Mouse (Mus musculus) c-Kit-negative CD71-positive TER-119-positive erythroid progenitor cells, embryonic 14.5 days (primary cell): ENCODE results near the gene Rgs16.

ENCODE experiments used
- DNase-seq: peaks from one replicate; pipeline ENCODE4 v3.0.0-alpha.2; 2013; ENCODE audit warnings: low read depth, low spot score

Gene Rgs16

DNA sequence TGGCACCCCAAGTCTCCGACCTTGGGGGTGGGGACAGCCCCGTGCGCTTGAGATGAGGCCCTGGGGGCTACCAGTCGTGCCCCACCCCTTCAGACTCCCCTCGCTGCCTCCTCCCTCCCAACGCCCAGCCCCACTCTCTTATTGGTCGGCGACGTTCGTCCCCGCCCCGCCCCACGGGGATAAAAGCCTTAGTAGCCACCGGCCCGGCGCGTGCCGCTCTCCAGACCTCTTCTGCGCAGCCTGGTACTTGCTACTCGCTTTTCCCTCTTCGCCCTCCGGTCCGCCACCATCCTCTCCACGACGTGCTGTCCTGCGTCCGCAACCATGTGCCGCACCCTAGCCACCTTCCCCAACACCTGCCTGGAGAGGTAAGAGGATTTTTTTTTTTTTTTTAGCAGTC is at the start of gene Rgs16:
Gene Rgs16 (plus strand): TSS at position 205 of the 400 bp plus-strand sequence.
- DNase-seq: no peak

DNA sequence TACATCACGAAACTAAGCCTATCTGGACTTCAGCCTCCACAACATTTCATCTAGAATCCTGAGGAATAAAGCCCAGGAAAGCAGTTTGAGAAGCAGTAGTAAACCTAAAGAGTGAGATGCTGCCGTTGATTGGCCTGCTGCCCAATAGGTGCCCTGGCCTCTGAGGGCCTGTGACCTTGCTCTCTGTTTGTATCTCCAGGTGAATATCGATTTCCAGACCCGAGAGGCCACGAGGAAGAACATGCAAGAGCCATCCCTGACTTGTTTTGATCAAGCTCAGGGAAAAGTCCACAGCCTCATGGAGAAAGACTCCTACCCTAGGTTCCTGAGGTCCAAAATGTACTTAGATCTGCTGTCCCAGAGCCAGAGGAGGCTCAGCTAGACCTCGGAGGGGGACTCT is 47.6 kb upstream of the Rgs16 start:
- no peak for DNase-seq

DNA sequence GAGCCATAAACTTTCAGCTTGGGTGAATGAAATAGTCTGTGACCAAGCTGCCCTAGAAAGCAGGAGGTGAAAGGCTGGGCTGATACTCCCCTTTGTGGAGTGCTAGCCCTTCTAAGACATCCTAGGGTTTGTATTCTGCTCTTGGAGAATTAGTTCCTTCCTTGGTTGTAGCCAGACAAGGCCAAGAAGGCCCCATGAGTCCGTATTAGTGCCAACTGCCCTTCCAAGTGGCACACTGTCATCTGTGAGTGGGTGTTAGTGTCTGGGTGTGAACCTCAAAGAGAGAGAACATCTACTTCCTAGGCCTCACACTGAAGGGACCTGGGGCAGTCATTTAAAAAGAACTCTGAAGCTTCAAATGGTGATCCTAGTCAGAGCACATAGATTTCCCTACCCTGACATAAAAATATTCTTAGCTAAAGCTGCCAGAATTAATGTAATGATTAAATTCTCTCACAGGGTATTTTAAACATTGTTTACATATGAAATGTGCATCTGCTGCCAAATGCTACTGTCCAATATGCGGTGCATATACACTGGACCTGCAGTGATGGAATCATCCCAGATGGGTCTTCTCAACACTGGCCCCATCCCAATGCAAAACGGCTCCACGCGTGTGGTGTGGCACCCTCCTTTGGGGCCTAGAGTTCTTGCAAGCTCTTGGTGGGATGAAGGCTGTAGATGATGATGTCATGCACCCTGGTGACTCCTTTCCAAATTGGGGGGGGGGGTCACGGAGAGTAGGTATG is 45.6 kb upstream of the Rgs16 start:
- DNase-seq: no peak

DNA sequence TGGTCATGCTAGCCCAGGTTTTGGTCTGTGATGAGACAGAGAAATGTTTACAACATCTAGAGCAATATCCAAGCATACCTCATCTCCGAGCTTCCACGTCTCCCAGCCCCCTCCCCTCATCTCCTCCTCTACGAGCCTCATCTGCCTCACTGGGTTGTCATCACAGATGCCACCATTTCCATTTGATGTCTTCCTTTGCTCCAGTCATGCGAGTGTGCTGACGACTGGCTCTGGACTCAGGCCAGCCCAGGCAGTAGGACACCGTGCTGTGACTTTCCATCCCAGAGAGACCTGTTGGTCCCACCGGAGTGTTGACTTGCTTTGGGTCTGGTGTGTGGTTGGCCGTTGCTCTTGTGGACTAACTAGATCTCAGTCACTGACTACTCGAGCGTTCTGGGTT is 44.8 kb upstream of the Rgs16 start:
- DNase-seq: no peak

DNA sequence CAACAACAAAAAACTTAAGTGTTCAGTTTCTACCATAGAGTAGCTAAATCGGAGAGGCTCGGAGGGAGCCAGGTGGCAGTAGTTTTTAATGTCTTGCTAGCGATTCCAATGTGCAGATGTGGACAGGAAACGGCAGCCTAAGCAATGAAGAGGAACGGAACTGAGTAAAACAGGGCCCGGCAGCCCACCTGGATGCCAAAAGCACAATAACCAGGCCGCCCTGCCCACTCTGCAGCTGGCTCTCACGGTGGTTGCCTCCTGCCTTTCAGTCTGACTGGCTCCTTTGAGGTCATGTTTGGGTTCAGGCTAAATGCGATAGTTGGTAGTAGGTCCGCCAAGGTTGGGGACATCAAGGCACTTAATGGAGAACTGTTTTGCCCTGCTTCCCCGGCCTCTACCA is 44.1 kb upstream of the Rgs16 start:
- DNase-seq: no peak

DNA sequence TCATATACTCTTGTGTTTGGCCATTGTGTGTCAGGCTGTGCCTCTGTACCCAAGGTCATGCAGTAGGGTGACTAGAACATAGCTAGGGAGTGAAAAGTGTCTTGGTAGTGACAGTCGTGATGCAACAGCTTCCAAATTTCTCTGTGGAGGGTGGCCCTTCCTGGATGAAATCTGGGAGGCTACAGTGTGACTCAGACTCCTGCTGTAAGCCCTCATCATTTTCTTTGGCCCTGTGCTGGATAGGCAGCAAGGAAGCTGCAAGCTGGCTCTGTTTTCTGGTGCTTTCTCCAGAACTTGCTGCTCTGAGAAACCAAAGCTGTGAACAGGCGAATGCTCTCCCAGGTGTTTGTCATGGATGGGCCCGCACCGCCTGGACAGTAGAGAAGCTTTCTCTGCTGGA is 43.6 kb upstream of the Rgs16 start:
- DNase-seq: no peak

DNA sequence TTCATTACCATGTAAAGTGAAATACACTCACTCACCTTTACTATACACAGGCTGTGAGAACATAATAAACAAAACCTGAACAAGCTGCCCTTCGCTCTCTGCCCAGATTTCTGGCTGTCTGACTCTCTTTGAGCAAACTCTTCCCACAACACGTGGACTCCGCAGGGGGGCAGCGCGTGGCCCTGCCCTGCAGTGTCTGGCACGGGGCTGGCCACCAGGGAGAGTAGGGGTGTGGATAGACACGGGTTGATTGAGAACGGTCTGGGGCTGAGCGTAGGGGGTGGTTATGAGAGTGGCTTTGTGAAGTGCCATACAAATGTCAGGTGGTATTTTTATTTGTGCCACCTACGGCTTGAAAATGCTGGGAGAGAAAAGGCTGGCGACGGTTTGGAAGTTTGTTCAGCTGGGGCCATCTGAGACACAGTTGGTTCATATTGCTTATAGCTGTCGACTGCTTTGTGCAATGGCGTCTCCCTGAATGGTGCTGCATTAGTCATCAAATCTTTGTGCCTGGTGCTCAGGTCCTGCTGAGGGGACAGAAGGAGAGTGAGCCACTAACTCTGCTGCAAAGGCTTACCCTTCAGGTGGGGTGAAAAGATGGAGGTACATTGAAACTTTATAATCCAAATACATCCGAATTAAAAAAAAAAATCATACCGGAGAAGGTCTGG is 42.4 kb upstream of the Rgs16 start:
- DNase-seq: no peak

DNA sequence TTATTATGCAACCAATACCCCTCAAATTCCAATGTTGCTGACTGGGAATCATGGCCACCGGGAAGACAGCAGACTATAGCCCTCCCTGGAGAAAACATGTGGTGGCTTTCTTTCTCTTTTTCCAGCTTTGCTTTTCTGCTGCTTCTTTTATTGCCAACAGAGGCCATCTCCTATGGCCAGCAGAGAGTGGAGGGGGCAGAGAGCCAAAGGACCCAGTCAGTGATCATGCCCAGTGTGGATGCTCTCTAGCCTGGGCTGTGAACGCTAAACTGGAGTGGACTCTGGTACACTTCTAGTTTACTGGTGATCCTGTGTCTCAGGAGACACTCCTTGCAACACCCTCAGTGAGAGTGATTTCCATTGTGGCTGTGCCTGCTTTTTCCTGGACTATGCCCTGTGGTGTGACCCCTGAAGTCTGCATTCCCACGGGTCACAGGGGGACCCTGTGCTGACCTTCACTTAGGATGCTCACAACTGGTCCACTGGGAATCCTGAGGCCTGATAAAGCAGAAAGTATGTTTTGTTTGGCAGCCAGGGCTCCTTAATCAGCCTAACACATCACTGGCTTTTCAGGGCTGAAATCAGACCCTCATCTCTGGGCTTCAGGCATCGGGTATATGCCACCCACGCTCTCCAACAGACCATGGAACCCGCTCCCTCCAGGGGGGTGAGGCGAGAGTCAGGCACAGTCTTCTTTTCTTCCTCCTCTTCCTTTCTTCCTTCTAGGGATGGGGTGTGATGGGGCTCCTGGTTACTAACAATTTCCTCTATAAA is 41.7 kb upstream of the Rgs16 start:
- no peak for DNase-seq

DNA sequence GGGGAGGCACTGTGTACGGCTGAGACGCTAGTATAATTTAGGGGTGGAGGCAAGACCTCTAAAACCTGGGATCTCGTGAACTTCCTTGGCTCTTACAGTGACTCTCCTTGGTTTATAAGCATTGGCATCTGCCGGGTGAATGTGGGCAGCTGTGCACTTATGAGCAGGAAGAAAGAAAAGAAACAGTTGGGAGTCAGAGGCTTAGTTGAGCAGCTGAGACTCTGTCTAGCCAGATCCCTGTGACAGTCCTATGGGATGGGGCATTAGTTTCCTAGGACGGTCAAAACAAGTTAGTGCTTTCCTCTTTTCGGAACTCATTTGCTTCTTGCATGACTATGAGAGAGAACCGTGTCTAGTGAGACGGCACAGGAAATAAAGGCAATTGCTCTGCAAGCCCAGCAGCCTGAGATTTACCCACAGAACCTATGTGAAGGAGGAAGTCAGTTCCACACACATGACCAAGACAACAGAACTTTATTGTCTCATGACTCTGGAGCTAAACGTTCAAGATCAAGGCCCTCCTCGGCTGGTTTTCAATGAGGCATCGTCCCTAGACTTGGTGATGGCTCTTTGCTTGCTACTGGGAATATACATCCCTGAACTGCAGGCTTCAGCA is 39.6 kb upstream of the Rgs16 start:
- no peak for DNase-seq

DNA sequence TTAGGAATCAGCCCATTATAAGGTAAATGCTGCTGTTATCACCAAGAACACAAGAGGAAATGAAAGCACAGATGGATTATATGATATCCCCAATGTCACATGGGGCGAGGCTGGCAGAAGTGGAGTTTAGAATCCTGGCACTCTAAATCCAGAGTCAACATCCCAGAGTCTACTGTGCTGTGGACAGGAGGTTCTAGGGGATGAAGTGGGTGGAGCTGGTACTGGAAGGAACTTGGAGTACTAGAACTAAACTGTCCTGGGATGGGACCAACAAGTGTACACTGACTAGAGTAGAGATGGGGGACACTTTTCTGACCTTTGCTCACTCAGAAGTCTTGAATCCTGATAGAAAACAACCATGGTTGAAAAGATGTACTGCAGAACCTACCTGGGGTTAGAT is 38.7 kb upstream of the Rgs16 start:
- no peak for DNase-seq

DNA sequence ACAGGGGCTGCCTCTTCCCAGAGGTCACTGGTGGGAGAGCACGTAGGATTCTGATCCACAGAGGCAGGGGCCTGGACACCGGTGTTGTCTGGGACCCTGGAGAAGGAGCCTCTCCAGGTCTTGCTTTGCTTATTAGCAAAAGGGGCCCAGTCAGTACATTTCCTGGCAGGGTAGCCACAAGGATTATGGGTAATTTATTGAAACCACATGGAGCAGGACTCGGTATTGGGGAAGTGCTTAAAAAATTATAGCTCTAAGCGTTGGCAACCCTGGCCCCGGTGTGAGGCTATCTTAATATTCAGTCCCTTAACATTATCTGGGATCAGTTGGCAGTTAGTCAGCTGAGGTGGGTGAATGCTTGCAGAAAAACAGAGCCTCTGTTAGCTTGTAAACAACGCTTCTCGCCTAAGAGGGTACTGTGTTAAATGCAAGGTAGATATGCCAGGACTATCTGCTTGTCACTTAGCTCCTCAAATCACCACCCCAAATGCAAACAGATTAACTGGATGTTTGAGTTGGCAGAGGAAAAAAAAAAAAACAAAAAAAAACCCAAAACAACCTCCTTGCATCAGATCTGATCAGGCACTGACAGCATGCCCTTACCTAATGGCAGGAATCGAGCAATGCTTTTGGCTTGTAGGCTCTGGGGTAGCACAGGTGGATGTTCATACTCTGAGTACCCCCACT is 37.8 kb upstream of the Rgs16 start:
- no peak for DNase-seq

DNA sequence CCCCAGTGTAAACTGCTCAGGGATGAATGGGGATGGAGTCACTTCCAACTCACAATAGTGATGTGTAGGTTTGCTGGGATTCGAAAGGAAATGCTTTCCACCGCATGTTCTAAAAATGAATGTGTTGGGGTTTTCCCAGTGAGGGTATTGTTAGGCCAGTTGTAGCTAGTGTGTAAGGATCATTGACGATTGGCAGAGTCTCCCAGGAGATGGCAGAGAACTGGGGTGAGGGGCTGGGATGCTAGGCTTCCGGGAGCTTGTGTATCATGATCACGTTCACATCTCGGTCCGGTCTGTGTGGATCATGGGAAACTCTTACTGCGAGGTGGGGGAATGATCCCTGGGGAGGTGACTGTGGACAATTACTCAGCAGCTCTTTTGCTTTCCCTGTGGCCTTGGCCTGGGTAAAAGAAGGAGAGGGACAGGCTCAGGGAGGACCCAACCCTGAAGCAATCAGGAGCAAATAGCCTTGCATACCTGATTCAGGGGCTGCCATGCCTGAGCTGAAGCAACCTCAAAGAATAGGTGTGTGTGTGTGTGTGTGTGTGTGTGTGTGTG is 37.2 kb upstream of the Rgs16 start:
- DNase-seq: no peak

DNA sequence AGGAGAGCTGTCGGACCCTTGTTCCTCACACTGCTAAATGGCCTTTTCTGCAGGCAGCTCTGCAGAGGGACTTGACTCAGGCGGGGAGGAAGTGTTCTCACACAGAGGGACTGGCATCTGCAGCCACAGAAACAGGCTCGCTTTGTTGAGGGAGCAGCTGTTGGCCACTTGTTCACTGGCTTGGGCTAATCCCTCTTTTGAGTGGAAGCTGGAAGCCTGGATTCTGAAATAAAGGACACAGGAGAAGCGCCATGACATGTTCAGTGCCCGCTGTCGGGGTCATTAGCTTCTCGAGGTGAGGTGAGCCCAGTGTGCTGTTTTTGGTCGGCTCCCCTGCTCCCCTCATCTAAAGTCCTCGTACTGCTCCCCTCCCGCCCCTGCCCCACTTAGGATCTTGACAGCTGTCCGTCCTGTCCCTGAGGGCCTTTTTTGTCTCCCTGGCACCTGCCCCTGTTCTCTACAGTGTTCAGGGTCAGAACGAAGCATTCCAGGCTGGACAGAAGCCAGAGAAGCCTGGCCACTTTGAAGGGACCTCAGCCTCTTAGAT is 36.6 kb upstream of the Rgs16 start:
- no peak for DNase-seq

DNA sequence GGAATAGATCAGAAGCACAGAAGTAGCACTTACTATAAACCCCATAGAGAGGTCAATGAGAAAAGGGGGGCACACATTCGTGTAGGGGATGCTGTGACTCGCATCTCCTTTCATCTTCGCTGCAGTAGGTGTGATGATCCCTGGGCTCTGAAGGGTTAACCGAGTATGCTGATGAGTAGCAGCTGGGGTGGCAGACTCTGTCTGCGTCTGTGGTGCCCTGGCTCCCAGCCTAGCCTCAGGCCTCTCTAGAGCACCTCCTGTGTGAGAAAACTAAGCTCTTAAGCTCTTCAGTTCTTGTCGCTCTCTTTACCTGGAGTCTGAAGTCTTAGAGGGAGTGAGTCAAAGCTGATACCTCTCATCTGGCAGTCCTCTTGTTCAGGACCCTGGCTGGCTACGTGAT is 36.0 kb upstream of the Rgs16 start:
- DNase-seq: no peak

DNA sequence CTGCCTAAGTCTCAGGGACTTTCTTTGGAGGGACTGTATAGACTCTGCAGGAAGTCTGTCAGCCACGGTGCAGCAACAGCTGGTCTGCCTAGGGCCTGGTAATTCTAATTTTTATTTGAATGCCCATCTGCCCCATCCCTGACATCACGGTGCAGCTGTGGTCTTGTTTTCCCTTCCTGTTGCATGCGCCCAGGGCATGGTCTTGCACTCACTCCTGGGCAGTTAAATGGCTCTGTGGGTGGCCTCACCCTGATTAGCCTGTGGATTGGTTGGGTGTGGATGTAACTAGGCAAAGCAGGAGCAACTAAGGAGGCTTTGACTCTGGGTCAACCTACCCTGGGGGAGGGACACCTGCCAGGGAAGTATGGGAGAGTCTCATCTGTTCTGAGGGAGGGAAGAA is 35.2 kb upstream of the Rgs16 start:
- no peak for DNase-seq

DNA sequence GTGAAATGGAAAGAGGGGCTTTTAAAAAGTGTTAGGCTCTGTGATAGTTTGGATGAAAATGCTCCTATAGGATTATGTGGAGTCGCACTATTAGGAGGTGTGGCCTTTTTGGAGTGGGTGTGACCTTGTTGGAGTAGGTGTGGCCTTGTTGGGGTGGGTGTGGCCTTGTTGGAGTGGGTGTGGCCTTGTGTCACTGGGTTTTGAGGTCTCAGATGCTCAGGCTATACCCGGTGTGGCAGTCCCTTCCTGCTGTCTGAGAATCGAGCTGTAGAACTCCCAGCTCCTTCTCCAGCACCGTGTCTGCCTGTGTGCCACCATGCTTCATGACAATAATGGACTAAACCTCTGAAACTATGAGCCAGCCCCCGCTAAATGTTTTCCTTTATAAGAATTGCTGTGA is 31.5 kb upstream of the Rgs16 start:
- DNase-seq: no peak

DNA sequence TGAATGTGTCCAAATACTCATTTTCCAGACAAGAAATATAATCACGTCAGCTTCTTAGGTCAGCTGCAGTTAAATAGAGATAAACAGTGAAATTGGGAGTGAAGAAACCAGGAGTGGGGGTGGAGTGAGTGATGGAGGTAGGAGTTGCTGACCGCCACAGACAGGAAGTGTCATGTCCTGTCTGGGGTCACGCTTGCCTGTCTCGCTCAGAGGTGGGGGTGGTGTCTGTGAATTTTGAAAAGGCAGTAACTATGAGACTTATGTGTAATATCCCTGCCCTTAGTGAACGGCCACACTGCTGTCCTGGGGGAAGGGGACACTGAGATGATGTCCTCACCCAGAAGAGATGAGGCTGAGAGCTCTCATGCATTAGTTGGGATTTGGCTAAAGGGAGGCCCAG is 30.7 kb upstream of the Rgs16 start:
- DNase-seq: no peak

DNA sequence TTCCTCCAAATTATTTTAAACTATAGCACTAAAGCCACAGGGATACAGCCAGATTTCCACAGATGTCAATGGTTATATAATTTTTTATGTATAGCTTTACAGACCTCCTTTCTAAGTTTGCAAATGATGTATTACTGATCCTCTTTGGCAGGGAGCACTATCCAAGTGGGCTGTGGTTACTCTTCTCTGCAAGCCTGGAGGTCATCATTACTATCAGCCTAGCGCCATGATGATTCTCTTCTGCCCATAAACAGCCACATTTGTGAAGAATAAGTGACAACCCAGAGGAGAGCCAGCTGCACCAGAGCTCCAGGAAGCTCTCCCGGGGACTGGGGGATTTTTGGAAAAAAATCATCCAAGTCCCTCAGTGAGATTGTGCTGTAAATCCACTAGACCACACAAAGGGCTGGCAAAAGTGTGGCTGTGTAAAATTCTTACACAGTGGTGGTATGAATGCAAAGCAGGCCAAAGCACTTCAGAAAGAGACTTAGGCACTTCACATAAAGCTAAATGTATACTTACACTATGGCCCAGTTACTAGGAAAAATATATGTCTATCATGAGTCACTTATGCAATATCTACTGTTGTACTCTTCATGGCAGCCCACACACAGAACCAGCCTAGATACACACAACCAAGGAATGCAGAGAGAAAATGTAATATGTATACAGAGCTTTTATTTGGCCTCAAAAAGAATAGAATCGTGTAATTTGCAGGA is 28.4 kb upstream of the Rgs16 start:
- DNase-seq: no peak

DNA sequence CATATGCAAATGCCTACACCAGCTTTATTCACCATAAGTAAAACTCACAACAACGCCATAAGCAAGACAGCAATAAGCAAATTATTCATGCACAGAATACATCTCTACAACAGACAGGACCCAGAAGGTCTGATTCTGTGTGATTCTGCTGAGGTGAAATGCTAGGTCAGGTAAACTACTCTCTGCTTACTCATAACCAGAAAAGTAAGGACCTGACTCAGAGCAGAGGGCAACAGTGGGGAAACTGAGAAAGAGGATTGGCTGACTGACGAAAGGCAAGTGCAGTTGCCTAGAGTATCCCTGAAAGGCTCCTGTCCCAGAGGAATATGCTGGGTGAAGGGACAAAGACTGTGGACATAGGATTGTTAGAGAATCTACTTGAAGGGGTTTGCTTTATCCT is 27.5 kb upstream of the Rgs16 start:
- no peak for DNase-seq

DNA sequence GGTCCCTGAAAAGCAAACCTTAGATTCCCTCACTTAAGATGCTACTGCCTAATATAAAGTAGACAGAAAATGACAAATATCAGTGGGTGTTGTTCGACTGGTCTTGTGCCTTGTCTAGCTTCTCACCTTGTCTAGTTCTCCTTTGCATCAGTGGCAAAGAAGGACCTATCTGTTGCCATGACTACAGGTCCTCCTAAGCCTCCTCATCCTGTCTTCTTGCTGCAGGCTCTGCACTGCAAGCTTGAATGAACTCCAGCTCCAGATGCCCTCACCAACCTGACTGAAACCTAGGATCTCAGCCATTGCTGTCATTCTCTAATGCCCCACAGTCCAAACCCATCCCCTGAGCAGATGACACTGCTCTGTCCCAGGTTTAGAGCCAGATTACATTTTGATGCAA is 22.2 kb upstream of the Rgs16 start:
- no peak for DNase-seq

DNA sequence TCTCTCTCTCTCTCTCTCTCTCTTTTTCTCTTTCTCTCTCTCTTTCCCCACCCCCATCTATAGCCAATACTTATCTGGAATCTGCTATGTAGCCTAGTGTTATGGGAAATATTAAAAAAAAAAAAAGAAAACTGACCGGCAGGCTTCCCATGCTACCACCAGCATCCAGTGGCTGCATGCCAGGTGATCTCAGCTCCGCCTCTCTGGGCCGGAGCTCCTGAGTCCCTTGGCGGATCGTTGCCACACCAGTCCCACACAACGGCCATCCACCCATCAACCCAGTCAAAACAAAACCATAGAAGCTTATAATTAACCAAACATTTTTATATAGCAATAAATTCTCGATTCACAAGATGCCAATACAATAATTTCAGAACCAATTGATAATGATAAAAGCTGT is 19.2 kb upstream of the Rgs16 start:
- no peak for DNase-seq
